ENCODE assay signal across 8 mouse cellular contexts in genomic region chr16:93603439-93604212, GRCm38 (mm10). TPM values are rescaled to one million over a fixed set of nuclear protein-coding genes. Genes with fewer than 3 reads are reported as not detected.
A peak's percentile ranks its signal among the peaks of the same experiment; 100 is the strongest.
DNase-seq lines count a peak whose midpoint lies in the region; ATAC-seq lines count a peak whose summit lies in the region.

TSS of gene Setd4 (minus strand) at chr16:93604063.

- peak; percentile 97 for DNase-seq in R1 (ENCODE audit: low read depth, low spot score)
- peak; percentile 97 for DNase-seq in cerebellum, postnatal 14 days
- peak; percentile 89 to 91 for DNase-seq in frontal cortex, postnatal 14 days (ENCODE audit: low spot score in 2 of 2)
- DNase-seq in layer of hippocampus, postnatal 25 days (ENCODE audit: extremely low spot score in 1 of 2, low spot score in 1 of 2) = peak; percentile 88 to 92
- DNase-seq in lung, postnatal 14 days = peak; percentile 94
- DNase-seq in ovary, postnatal 36 days (ENCODE audit: low spot score) = peak; percentile 93
- DNase-seq in thymus, postnatal 14 days = peak; percentile 87

- peak; percentile 91 for ATAC-seq in hindbrain, embryonic 13.5 days (ENCODE audit: low FRiP score)

- H3K4me3 ChIP-seq in hindbrain, embryonic 13.5 days = peak within 1 kb of the TSS; percentile 63

- H3K4me1 ChIP-seq in hindbrain, embryonic 13.5 days (replicated peaks) = peaks cover 21% of the 10 kb centered on the region

- no peaks in the 10 kb centered on the region for H3K9me3 ChIP-seq in hindbrain, embryonic 13.5 days

- H3K27me3 ChIP-seq in hindbrain, embryonic 13.5 days = peaks cover 3% of the 10 kb centered on the region; the same call in 1 of the 2 replicates

- peaks cover 6% of the 10 kb centered on the region for H3K36me3 ChIP-seq in hindbrain, embryonic 13.5 days

- peak within 1 kb of the TSS; percentile 80 for H3K4me2 ChIP-seq in hindbrain, embryonic 13.5 days

- peak within 1 kb of the TSS; percentile 96 for H3K27ac ChIP-seq in hindbrain, embryonic 13.5 days

- H3K9ac ChIP-seq in hindbrain, embryonic 13.5 days = peak within 1 kb of the TSS; percentile 79

- WGBS in hindbrain, embryonic 13.5 days = 1% methylated on average over 55 of the region's 55 CpGs

RNA-seq across cellular contexts. Expression of gene Setd4, which starts in this region (rescaled TPM):
- 17.3 and 18.6 TPM in 2 replicates for polyA plus RNA-seq in hindbrain, embryonic 13.5 days (2015; fragmentation: Nextera tagmentation; extraction: Ambion mirVana)
- total RNA-seq in layer of hippocampus, postnatal 25 days (2021) = 10 to 100 TPM in 1 of 2 experiments, 1 to 10 TPM in 1; 7.0 to 11.6 TPM

Comparison
In these comparisons a context has a peak if more than half of its experiments do, and no peak if none do; other contexts are left out.
1. Peak in every context shown above with its lines: DNase-seq, ATAC-seq, H3K4me3 ChIP-seq and H3K27ac ChIP-seq.